Mouse (Mus musculus): ENCODE results near the gene Tufm.

- TF ChIP-seq POLR2A (IDR thresholded peaks at IDR 0.05; ENCODE audit: borderline replicate concordance, extremely low read depth, insufficient read depth, insufficient read length, poor library complexity, severe bottlenecking) (no peak), CTCF (IDR thresholded peaks at IDR 0.05; ENCODE audit: borderline replicate concordance, extremely low read depth, insufficient read depth, insufficient read length) (no peak)
These were observed 36.5 kb upstream of the Tufm start for GRCm38 (mm10) chr7:126450641-126451040.

Measured in brain, embryonic 14.5 days (tissue).